Mouse (Mus musculus) heart, adult 2 months (tissue): ENCODE results near the gene Msmb. TPM values are rescaled to one million over a fixed set of nuclear protein-coding genes. Genes with fewer than 3 reads are reported as not detected.
"Not testable (repeated sequence)": the region's sequence is repeated elsewhere in the genome, so short reads cannot be mapped to it uniquely, and the experiment has no call there.

Experiments
- DNase-seq, 2 experiments: peaks; one replicate each; pipeline ENCODE4 v3.0.0; 2021
- H3K27ac ChIP-seq: fragments of 200-600 bp; 2 replicates; pipeline ENCODE4 v1.8.1; 2022
- H3K27me3 ChIP-seq: fragments of 200-500 bp; 2 replicates; pipeline ENCODE4 v1.6.1; 2012; ENCODE audit warnings: mild to moderate bottlenecking, low read length, inconsistent platforms, mixed read lengths; ENCODE audit not compliant: control insufficient read depth, insufficient read depth
- H3K36me3 ChIP-seq: fragments of 200-500 bp; 2 replicates; pipeline ENCODE4 v1.6.1; 2012; ENCODE audit warnings: low read length, inconsistent platforms; ENCODE audit not compliant: control insufficient read depth, insufficient read depth
- H3K4me1 ChIP-seq: fragments of 200-500 bp; 2 replicates; pipeline ENCODE4 v1.6.1; 2011; ENCODE audit warnings: low read length; ENCODE audit not compliant: control insufficient read depth, insufficient read depth
- H3K4me3 ChIP-seq: fragments of 200-600 bp; 2 replicates; pipeline ENCODE4 v1.8.1; 2022
- H3K79me2 ChIP-seq: fragments of 200-500 bp; replicated peaks from 2 replicates; pipeline ENCODE4 v1.6.1; 2012; ENCODE audit warnings: mild to moderate bottlenecking, inconsistent platforms, low read length, moderate library complexity, mixed read lengths; ENCODE audit not compliant: control insufficient read depth, insufficient read depth
- H3K9ac ChIP-seq: fragments of 200-500 bp; 2 replicates; pipeline ENCODE4 v1.6.1; 2012; ENCODE audit warnings: low read depth, mild to moderate bottlenecking, control low read depth, inconsistent platforms, low read length, mixed read lengths
- CTCF ChIP-seq: fragments of 200-600 bp; IDR thresholded peaks from 2 replicates; pipeline ENCODE4 v1.8.1; 2022; ENCODE audit warnings: antibody characterized with exemption, mild to moderate bottlenecking, moderate library complexity
- EP300 ChIP-seq: fragments of 200-500 bp; IDR thresholded peaks from 2 replicates; pipeline ENCODE4 v1.6.1; 2011; ENCODE audit warnings: low read depth, low read length, control low read depth; ENCODE audit not compliant: insufficient read depth
- POLR2A ChIP-seq: fragments of 200-500 bp; IDR thresholded peaks from 2 replicates; pipeline ENCODE4 v1.6.1; 2011; ENCODE audit warnings: mild to moderate bottlenecking, low read depth, low read length, control low read depth; ENCODE audit not compliant: insufficient read depth
- WGBS: fragments of 180-500 bp; shearing (Covaris S2); methylation state at CpG from one replicate; pipeline ENCODE4 v1.1.7; 2018; 5-methylcytosine and 5-hydroxymethylcytosine counted together
- intact Hi-C: fragments of 180-260 bp; cut with DNase I; formaldehyde crosslinking; loops from one replicate; pipeline ENCODE4 v1.15.1; 2025
- polyA plus RNA-seq: library from polyadenylated mRNA; depleted of rRNA; stranded (reverse); fragments of >200 nt; gene quantifications from 2 replicates; pipeline ENCODE4 v1.2.3, GENCODE M21; 2012
- total RNA-seq, 2 experiments: library from RNA; stranded (reverse); gene quantifications; 2 replicates each; pipeline ENCODE4 v1.2.3; 2021

Gene Msmb
- total and polyA plus RNA-seq, 3 experiments = not detected

DNA sequence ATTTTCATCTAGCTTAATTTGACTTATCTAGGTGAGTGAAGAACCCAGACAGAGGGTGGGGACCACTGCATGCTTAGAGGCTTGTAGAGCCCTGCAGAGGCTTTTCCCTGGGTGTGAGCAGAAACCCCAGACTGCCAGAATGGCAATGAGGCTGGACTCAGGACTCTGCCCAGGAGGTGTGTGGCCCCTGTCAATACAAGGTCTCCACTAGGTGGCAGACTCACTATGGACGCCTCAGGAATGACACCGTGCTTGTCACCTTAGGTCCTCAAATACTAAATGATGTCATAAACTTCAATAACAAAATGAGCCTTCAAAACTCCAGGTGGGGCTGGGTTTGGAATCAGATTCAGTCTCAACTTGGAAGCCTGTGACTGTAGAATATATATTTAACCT, 19.9 kb upstream of the Msmb start:
- H3K79me2 ChIP-seq = no peaks in the 10 kb centered on the region
- 21% methylated on average over 2 of the region's 2 CpGs for WGBS
- no peak overlapping the region for H3K9ac ChIP-seq
- no peak overlapping the region for H3K4me3 ChIP-seq
- no peak overlapping the region for H3K27ac ChIP-seq
- peak in 1 of 2 experiments; percentile 21 for DNase-seq
- TF ChIP-seq EP300 (no peak), CTCF (peak; percentile 71)
- intact Hi-C loops = loop anchor here (2.0 kb wide), 1 partner anchor 71 kb away; no protein-coding TSS in a partner anchor
- H3K27me3 ChIP-seq = no peaks in the 10 kb centered on the region; the same call in 1 of the 2 replicates
- no peaks in the 10 kb centered on the region; the same call in 1 of the 2 replicates for H3K4me1 ChIP-seq
- H3K36me3 ChIP-seq = no peaks in the 10 kb centered on the region

DNA sequence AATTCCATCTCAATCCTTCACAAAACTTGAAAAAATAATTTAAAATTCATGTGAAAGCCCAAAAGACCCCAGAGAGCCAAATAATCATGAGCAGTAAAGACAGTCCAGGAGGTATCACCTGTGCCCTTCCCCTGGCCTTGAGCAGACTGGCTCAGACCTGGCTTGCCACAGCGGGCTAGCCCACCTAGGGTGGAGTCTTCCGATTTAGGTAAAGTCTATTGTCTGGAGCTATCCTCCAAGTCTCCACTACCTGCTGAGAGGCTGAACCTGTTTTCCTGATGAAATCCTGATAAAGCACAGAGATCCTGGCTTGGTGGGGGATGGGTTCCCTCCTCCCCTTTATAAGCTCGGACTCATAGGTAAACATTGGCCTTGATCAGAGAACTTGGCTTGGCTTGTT, 17.6 kb upstream of the Msmb start:
- no peaks in the 10 kb centered on the region for H3K79me2 ChIP-seq
- no peaks in the 10 kb centered on the region; the same call in 1 of the 2 replicates for H3K27me3 ChIP-seq
- H3K4me3 ChIP-seq = no peak overlapping the region
- no peaks in the 10 kb centered on the region for H3K36me3 ChIP-seq
- no peak for TF ChIP-seq POLR2A
- no peak for TF ChIP-seq EP300
- TF ChIP-seq CTCF = no peak
- DNase-seq = no peak
- 81% methylated on average over 3 of the region's 3 CpGs for WGBS
- intact Hi-C loops = no loop called here
- H3K9ac ChIP-seq = no peak overlapping the region
- no peak overlapping the region for H3K27ac ChIP-seq
- no peaks in the 10 kb centered on the region; the same call in 1 of the 2 replicates for H3K4me1 ChIP-seq

- WGBS = 80% methylated on average over 5 of the region's 5 CpGs
These were observed 16.6 kb upstream of the Msmb start for GRCm38 (mm10) chr14:32125256-32125655.

DNA sequence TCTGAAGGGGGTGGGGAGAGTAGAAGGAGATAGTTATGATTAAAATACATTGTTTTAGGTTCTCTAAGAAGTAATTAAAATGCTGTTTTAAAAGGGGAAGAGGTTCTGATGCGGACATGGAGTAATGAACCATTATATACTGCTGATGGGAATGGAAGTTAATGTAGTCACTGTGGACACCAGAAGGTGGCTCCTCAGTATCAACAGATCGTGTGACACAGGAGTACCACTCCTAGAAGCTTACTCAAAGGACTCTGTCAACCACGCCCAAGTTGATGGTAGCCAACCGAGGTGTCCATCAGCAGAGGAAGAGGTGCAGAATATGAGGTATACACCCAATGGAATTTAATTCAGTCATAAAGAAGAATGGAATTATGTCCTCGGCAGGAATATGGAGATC, 13.4 kb upstream of the Msmb start:
- Histone ChIP-seq H3K9ac (no peak overlapping the region), H3K79me2 (no peaks in the 10 kb centered on the region), H3K36me3 (no peaks in the 10 kb centered on the region), H3K4me3 (no peak overlapping the region), H3K4me1 (no peaks in the 10 kb centered on the region), H3K27me3 (0 out of 2 replicates have a peak, but pooled peaks cover 1% of the 10 kb centered on the region), H3K27ac (no peak overlapping the region)
- TF ChIP-seq CTCF (peak; percentile 8; the same call in 1 of the 2 replicates), EP300 (no peak), POLR2A (no peak)
- no peak for DNase-seq
- intact Hi-C loops = no loop called here
- WGBS = 63% methylated on average over 5 of the region's 5 CpGs

More at GRCm38 (mm10) chr14:32125256-32125655, 16.6 kb upstream of the Msmb start:
- DNase-seq, H3K27ac ChIP-seq, H3K4me3 ChIP-seq, intact Hi-C loops, H3K36me3 ChIP-seq, H3K4me1 ChIP-seq, H3K79me2 ChIP-seq, H3K27me3 ChIP-seq, H3K9ac ChIP-seq: not testable (repeated sequence)

DNA sequence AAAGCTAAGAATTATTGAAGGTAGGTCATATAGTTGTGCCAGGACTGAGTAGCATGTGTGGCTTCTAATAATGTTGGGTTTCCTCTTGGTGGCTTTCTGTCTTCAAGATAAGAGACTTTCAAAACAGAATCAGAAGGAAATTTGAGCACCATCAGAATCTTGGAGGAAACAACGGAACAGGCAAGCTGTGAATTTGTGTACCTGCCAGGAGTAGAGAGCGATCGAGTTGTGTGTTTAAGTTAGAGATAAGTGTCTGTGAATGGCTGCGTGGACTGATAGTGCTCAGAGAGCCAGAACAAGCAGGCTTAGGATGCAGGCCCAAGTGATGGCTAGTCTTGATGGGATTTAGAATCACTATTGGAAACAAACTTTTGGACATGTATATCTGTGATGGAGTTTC, 10.0 kb upstream of the Msmb start:
- 29% methylated on average over 4 of the region's 4 CpGs for WGBS
- Histone ChIP-seq H3K79me2 (no peaks in the 10 kb centered on the region), H3K4me3 (no peak overlapping the region), H3K9ac (no peak overlapping the region), H3K4me1 (no peaks in the 10 kb centered on the region), H3K27me3 (0 out of 2 replicates have a peak, but pooled peaks cover 1% of the 10 kb centered on the region), H3K36me3 (no peaks in the 10 kb centered on the region), H3K27ac (no peak overlapping the region)
- no peak for DNase-seq
- TF ChIP-seq EP300 (no peak), POLR2A (no peak), CTCF (no peak)
- intact Hi-C loops = no loop called here

- Histone ChIP-seq H3K27ac (no peak overlapping the region), H3K9ac (no peak overlapping the region)
These were observed 7.5 kb upstream of the Msmb start for GRCm38 (mm10) chr14:32134293-32134692.

GRCm38 (mm10) chr14:32136467-32136866, 5.4 kb upstream of the Msmb start:
- intact Hi-C loops = not testable (repeated sequence)
- WGBS = 24% methylated on average over 3 of the region's 3 CpGs

More at GRCm38 (mm10) chr14:32134293-32134692, 7.5 kb upstream of the Msmb start:
- no peaks in the 10 kb centered on the region for H3K36me3 ChIP-seq
- 0 out of 2 replicates have a peak, but pooled peaks cover 1% of the 10 kb centered on the region for H3K27me3 ChIP-seq
- intact Hi-C loops = no loop called here
- DNase-seq = no peak
- no peaks in the 10 kb centered on the region for H3K79me2 ChIP-seq
- TF ChIP-seq POLR2A (no peak), CTCF (no peak), EP300 (no peak)
- 7% methylated on average over 2 of the region's 2 CpGs for WGBS
- no peak overlapping the region for H3K4me3 ChIP-seq
- no peaks in the 10 kb centered on the region for H3K4me1 ChIP-seq

More at GRCm38 (mm10) chr14:32136467-32136866, 5.4 kb upstream of the Msmb start:
- H3K79me2 ChIP-seq, DNase-seq, H3K4me1 ChIP-seq, H3K27me3 ChIP-seq, H3K4me3 ChIP-seq, H3K27ac ChIP-seq, H3K36me3 ChIP-seq, H3K9ac ChIP-seq: not testable (repeated sequence)
